Mouse (Mus musculus) heart, embryonic 16.5 days (tissue): ENCODE measurements around the gene Ftl1-ps1. TPM values are rescaled to one million over a fixed set of nuclear protein-coding genes. Genes with fewer than 3 reads are reported as not detected.

Experiments
- ATAC-seq: fragments of 200-750 bp; cut with Nextera tagmentation; replicated peaks from 2 replicates; pipeline ENCODE4 v1.8.0; 2017; ENCODE audit warnings: moderate number of reproducible peaks; ENCODE audit not compliant: insufficient read depth, low FRiP score; ENCODE audit errors: extremely low read depth
- H3K27ac ChIP-seq: fragments of 300-500 bp; sonication (generic); 2 replicates; pipeline ENCODE4 v1.5.1; 2014; ENCODE audit warnings: mild to moderate bottlenecking, low read length, control low read depth, moderate library complexity
- H3K27me3 ChIP-seq: fragments of 300-500 bp; sonication (generic); 2 replicates; pipeline ENCODE4 v1.6.1; 2014; ENCODE audit warnings: low read length, mixed read lengths; ENCODE audit not compliant: control insufficient read depth, insufficient read depth
- H3K36me3 ChIP-seq: fragments of 300-500 bp; sonication (generic); 2 replicates; pipeline ENCODE4 v1.6.1; 2014; ENCODE audit not compliant: control insufficient read depth, insufficient read depth
- H3K4me1 ChIP-seq: fragments of 300-500 bp; sonication (generic); 2 replicates; pipeline ENCODE4 v1.6.1; 2014; ENCODE audit warnings: low read length, mixed read lengths; ENCODE audit not compliant: control insufficient read depth, insufficient read depth
- H3K4me2 ChIP-seq: fragments of 300-500 bp; sonication (generic); 2 replicates; pipeline ENCODE4 v1.6.1; 2014; ENCODE audit warnings: low read depth, mild to moderate bottlenecking, control low read depth, low read length
- H3K4me3 ChIP-seq: fragments of 300-500 bp; sonication (generic); 2 replicates; pipeline ENCODE4 v1.5.1; 2014; ENCODE audit warnings: mild to moderate bottlenecking, control low read depth, low read length
- H3K9ac ChIP-seq: fragments of 300-500 bp; sonication (generic); 2 replicates; pipeline ENCODE4 v1.6.1; 2014; ENCODE audit warnings: low read length, control low read depth
- H3K9me3 ChIP-seq: fragments of 300-500 bp; sonication (generic); replicated peaks from 2 replicates; pipeline ENCODE4 v1.6.1; 2016; ENCODE audit warnings: low read length; ENCODE audit not compliant: control insufficient read depth
- WGBS: fragments of 180-500 bp; shearing (Covaris S2); extraction: QIAGEN DNeasy Blood & Tissue Kit; methylation state at CpG from one replicate; pipeline ENCODE4 v1.1.7; 2014; 5-methylcytosine and 5-hydroxymethylcytosine counted together
- polyA plus RNA-seq: library from polyadenylated mRNA; unstranded; fragments of >200 nt; fragmentation: Nextera tagmentation; extraction: Ambion mirVana; gene quantifications from 2 replicates; pipeline ENCODE4 v1.2.1, GENCODE M21; 2015

Ftl1-ps1 gene
- polyA plus RNA-seq: 44.8 and 196 TPM in 2 replicates

DNA sequence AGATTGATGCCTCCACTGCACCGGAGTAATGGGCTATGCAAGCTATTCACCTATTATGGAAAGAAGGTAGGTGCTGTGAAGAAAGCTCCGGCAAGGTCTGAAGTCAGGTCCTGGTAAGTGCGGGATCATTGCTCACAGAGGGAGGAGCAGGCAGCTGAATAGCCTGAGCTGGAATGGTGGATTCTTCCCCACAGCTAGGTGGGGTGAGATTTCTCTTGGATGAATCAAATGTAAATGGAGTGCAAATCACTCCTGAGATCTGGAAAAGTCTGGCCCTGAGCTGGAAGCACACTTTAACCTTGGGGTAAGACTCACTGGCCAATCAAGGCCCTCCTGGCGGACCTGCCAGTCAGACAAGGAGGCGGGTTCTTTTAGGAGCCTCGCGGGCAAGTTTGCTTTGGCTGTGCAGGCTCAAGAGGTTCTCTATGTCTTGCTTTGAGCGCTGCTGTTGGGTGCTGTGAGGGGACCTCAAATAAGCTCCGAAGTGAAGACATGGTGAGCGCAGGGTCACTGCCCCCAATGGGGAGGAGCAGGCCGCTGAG is at the start of gene Ftl1-ps1:
Ftl1-ps1 (plus strand) TSS at position 397 of the 542 bp plus-strand sequence.
- H3K4me2 ChIP-seq: peak within 1 kb of the TSS; percentile 47
- no peaks in the 10 kb centered on the region for H3K36me3 ChIP-seq
- no peaks in the 10 kb centered on the region for H3K4me1 ChIP-seq
- no peak within 1 kb of the TSS for H3K27ac ChIP-seq
- no peaks in the 10 kb centered on the region for H3K9me3 ChIP-seq
- H3K4me3 ChIP-seq: peak within 1 kb of the TSS; percentile 0
- H3K27me3 ChIP-seq: no peaks in the 10 kb centered on the region
- no peak within 1 kb of the TSS for H3K9ac ChIP-seq
- WGBS: 14% methylated on average over 11 of the region's 11 CpGs
- ATAC-seq: no peak

DNA sequence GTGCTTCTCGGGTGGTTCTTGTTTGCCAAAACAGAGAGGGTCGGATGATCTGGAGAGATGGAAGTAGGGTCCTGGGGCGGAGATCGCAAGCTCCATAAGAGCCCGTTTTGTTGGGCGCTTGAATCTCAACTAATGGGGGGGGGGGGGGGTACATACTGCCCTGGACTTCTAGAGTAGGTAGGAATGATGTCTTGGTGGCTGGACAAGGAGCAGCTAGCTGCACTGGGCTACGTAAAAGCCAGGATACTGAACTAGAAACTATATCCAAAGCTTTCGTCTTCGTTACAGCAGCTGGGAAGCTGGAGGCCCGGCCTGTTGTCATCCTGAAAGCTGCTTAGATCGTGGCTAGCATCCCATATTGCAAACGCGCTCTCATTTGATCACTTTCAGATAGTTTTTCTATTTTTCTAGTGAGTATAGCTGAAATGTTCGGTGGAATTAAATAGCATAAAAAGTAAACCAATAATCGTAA is 49.0 kb upstream of the Ftl1-ps1 start:
- H3K4me2 ChIP-seq: peak overlapping the region; percentile 63
- H3K36me3 ChIP-seq: peaks cover 12% of the 10 kb centered on the region; the same call in 1 of the 2 replicates
- H3K27me3 ChIP-seq: no peaks in the 10 kb centered on the region
- under 1% methylated on average over 15 of the region's 15 CpGs for WGBS
- H3K9me3 ChIP-seq: no peaks in the 10 kb centered on the region
- peaks cover 18% of the 10 kb centered on the region for H3K4me1 ChIP-seq
- peak; percentile 14 for ATAC-seq
- H3K9ac ChIP-seq: peak overlapping the region; percentile 77
- H3K4me3 ChIP-seq: peak overlapping the region; percentile 62
- H3K27ac ChIP-seq: peak overlapping the region; percentile 86

DNA sequence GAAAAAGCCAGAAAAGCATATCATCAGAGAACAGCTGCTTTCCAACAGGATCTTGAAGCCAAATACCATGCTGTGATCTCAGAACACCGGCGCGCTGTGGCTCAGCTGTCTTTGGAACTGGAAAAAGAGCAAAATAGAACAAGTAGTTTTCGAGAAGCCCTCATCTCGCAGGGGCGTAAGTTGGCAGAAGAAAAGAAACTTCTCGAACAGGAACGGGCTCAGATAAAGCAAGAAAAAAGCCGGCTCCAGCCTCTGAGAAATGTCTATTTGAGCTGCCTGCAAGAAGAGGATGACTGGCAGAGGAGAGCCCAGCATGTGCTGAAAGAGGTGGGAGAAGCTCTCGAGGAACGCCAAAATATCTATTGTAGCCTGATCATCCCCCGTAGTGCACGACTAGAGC is 43.0 kb upstream of the Ftl1-ps1 start:
- Histone ChIP-seq H3K27me3 (no peaks in the 10 kb centered on the region), H3K27ac (no peak overlapping the region), H3K4me3 (no peak overlapping the region), H3K4me2 (no peak overlapping the region), H3K4me1 (no peaks in the 10 kb centered on the region), H3K9me3 (no peaks in the 10 kb centered on the region), H3K36me3 (peaks cover 49% of the 10 kb centered on the region), H3K9ac (no peak overlapping the region)
- ATAC-seq: no peak
- 89% methylated on average over 13 of the region's 13 CpGs for WGBS

DNA sequence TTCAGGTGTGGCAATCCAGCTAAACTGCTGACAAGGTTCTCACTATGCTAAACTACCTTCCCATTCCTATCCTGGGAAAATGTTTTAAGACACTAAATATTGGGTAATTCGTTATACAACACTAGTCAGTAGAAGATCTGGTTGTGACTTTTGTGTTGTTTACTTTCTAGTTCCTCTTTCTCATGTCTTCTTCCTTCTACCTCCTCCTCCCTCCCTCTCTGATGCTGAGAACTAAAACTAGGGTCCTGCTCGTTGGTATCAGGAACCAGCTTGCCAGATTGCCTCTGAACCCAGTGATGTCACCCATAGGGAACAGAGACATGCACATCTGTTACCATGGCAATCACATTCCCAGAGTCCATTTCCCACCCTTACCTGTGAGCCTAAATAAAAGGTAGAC is 37.3 kb upstream of the Ftl1-ps1 start:
- H3K36me3 ChIP-seq: peaks cover 28% of the 10 kb centered on the region

DNA sequence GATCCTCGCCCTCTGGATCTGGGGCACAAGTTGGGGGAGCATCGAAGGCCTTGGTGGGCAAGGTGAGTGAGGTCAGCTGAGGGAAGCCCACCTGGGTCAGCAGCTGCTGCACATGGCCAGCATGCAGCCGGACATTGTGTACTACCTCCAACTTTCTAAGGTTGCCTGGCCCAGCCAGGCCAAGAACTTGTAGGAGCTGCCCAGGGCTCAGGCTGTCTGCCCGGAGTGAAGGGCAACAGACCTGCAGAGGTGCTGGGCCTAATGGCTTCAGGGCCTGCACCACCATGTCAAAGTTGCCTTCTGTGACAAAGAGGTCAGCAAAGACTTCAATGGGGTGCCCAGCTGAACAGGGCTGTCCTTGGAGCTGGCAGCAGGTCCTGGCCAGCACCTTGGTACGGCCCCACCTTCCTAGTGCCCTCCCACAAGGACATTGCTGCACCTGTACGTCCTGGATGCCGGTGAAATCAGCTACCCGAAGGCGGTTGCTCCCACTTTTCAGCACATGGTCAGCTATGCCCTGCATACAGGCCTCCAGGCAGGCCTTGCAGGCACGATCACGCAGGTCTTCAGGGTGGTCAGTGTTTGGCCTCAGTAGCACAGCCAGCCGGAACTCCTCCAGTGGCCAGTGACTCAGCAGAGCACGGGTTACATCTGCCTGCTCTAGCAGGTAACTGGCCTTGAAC is 36.2 kb upstream of the Ftl1-ps1 start:
- WGBS: 60% methylated on average over 13 of the region's 13 CpGs
- peaks cover 11% of the 10 kb centered on the region for H3K4me1 ChIP-seq
- peak overlapping the region; percentile 72 for H3K9ac ChIP-seq
- H3K27ac ChIP-seq: peak overlapping the region; percentile 89
- H3K27me3 ChIP-seq: no peaks in the 10 kb centered on the region
- H3K36me3 ChIP-seq: peaks cover 24% of the 10 kb centered on the region
- peak overlapping the region; percentile 62 for H3K4me2 ChIP-seq
- peak; percentile 56 for ATAC-seq
- H3K9me3 ChIP-seq: no peaks in the 10 kb centered on the region
- H3K4me3 ChIP-seq: peak overlapping the region; percentile 46

More for the DNA sequence above, 37.3 kb upstream of the Ftl1-ps1 start:
- Histone ChIP-seq H3K4me2 (peak overlapping the region; percentile 62), H3K4me1 (peaks cover 11% of the 10 kb centered on the region), H3K27ac (no peak overlapping the region), H3K27me3 (no peaks in the 10 kb centered on the region), H3K9ac (no peak overlapping the region), H3K9me3 (no peaks in the 10 kb centered on the region), H3K4me3 (peak overlapping the region; percentile 46)
- no peak for ATAC-seq
- 61% methylated on average over 2 of the region's 2 CpGs for WGBS

DNA sequence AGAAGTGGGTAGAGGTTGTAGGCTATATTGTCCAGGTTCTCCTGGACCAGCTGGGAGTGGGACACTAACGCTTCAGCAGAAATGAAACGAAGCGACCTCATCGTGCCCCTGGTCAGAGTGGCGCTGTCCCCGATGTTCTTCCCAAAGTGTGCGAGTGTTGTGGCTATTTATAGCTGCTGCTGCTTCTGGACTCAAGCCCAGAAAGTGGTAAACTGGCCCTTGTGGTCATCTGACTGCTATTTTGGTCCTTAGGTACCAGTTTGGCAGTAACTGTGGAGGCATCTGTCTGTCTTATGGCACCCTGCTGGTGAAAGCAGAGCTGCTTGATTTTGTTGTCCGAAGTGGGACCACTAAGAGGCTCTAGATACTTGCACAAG is 35.6 kb upstream of the Ftl1-ps1 start, which contains the start of gene Lrrc14b:
Lrrc14b (minus strand) TSS at position 147 of the 377 bp plus-strand sequence.
- peak within 1 kb of the TSS; percentile 89 for H3K27ac ChIP-seq
- peaks cover 19% of the 10 kb centered on the region for H3K36me3 ChIP-seq
- no peaks in the 10 kb centered on the region for H3K9me3 ChIP-seq
- H3K9ac ChIP-seq: peak within 1 kb of the TSS; percentile 72
- H3K4me2 ChIP-seq: peak within 1 kb of the TSS; percentile 62
- peaks cover 11% of the 10 kb centered on the region for H3K4me1 ChIP-seq
- WGBS: 24% methylated on average over 8 of the region's 8 CpGs
- H3K4me3 ChIP-seq: peak within 1 kb of the TSS; percentile 46
- H3K27me3 ChIP-seq: no peaks in the 10 kb centered on the region
- peak; percentile 90 for ATAC-seq

DNA sequence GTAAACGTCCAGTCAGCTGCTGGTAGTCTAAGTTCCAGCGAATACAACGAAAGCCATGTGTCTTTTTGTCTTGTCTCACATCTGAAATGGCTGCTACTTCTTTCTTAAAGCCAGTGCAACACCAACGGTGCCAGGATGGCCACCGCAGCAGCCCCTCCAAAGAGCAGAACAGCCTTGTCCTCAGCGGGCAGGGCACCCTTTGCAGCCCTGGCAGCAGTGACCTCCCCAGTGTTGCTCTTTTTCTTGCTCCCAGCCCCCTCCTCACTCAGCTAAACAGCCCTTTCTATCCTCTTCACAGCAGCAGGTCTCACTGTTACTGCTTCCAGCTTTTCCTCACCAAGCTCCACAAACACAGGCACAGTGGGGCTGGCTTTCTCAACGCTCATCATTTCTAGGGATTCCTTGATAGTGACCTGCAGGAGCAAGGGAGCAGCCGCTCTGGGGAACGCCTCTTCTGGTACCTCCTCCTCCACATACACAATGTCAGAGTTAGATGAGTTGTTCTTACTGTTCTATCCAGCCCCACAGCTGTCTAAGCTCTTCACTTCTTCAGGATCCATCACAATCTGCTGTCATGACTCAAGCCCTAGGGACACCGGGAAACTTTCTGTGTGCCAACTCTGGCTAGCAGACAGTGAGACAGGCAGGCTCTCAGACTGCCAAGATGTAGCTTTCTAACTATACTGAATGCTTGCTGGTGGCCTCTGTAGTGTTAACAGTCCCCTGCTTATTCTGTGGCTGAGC is 17.8 kb upstream of the Ftl1-ps1 start:
- Histone ChIP-seq H3K4me2 (no peak overlapping the region), H3K27ac (no peak overlapping the region), H3K9me3 (no peaks in the 10 kb centered on the region), H3K36me3 (no peaks in the 10 kb centered on the region), H3K9ac (no peak overlapping the region), H3K4me3 (no peak overlapping the region), H3K4me1 (peaks cover 4% of the 10 kb centered on the region; the same call in 1 of the 2 replicates), H3K27me3 (no peaks in the 10 kb centered on the region)
- no peak for ATAC-seq
- 60% methylated on average over 10 of the region's 10 CpGs for WGBS

DNA sequence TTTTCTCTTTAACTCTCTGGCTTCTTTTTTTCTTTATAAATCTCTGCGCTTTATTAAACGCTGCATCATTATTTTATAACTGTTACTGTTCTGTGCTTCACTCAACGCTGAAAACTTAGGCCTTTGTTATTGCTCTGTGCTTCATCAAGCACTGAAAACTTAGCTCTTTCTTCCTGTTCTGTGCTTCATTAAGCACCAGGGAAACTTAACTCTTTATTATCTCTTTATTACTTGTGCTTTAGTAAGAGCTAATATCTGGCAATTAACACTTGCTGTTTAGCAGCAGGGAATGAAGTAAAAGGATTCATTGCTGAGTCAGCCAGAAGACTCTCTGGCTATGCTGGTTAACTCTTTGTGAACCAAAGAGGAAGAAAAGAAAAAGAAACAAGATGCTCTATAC is 17.2 kb upstream of the Ftl1-ps1 start:
- Histone ChIP-seq H3K27me3 (no peaks in the 10 kb centered on the region), H3K4me2 (no peak overlapping the region), H3K9ac (no peak overlapping the region), H3K27ac (no peak overlapping the region), H3K4me3 (no peak overlapping the region), H3K4me1 (peaks cover 4% of the 10 kb centered on the region; the same call in 1 of the 2 replicates), H3K9me3 (no peaks in the 10 kb centered on the region), H3K36me3 (no peaks in the 10 kb centered on the region)
- no peak for ATAC-seq
- WGBS: 62% methylated on average over 3 of the region's 3 CpGs
